Mouse (Mus musculus) CH12.LX (cell line): Measurements from ENCODE around the gene Spata13. TPM values are rescaled to one million over a fixed set of nuclear protein-coding genes. Genes with fewer than 3 reads are reported as not detected.

Experiments
- DNase-seq: peaks from one replicate; pipeline ENCODE4 v3.0.0-alpha.2; 2013; ENCODE audit errors: extremely low read depth
- H3K27ac ChIP-seq: 2 replicates; pipeline ENCODE4 v1.5.1; 2012; ENCODE audit warnings: low read depth, mild to moderate bottlenecking, control low read depth, moderate library complexity; ENCODE audit not compliant: insufficient read depth
- H3K27me3 ChIP-seq: replicated peaks from 2 replicates; pipeline ENCODE3; 2012; ENCODE audit warnings: inconsistent platforms
- H3K36me3 ChIP-seq, 2 experiments: replicated peaks in 1 of 2; 2 replicates each; pipeline versions ENCODE3 to v1.6.1; 2012; ENCODE audit warnings: inconsistent platforms in 1 of 2, low read length in 1 of 2, mild to moderate bottlenecking in 1 of 2, mixed read lengths in 1 of 2, moderate library complexity in 1 of 2; ENCODE audit not compliant: control insufficient read depth in 1 of 2, insufficient read depth in 1 of 2
- H3K4me1 ChIP-seq, 2 experiments: 2 replicates each; pipeline ENCODE4 v1.6.1; 2012; ENCODE audit warnings: inconsistent platforms in 1 of 2, moderate library complexity in 1 of 2; ENCODE audit not compliant: insufficient read depth in 2 of 2, control insufficient read depth in 1 of 2
- H3K4me2 ChIP-seq: 2 replicates; pipeline ENCODE4 v1.6.1; 2012; ENCODE audit warnings: low read depth, mild to moderate bottlenecking, control low read depth; ENCODE audit not compliant: poor library complexity, insufficient read depth, severe bottlenecking
- H3K4me3 ChIP-seq, 3 experiments: fragments of 150-350 bp in 1 of 3; sonication (generic) in 1 of 3; replicated peaks in 1 of 3; 2 replicates each; pipeline versions ENCODE3 to v1.5.1; 2011 to 2012; ENCODE audit warnings: low read depth in 2 of 3, low read length in 2 of 3, mild to moderate bottlenecking in 2 of 3, moderate library complexity in 2 of 3, control low read depth in 1 of 3, improper control_type of control experiment in 1 of 3, inconsistent platforms in 1 of 3, mixed read lengths in 1 of 3; ENCODE audit not compliant: poor library complexity in 1 of 3
- H3K79me2 ChIP-seq: replicated peaks from 2 replicates; pipeline ENCODE4 v1.6.1; 2012; ENCODE audit warnings: mild to moderate bottlenecking, moderate library complexity; ENCODE audit not compliant: control insufficient read depth, poor library complexity, insufficient read depth, severe bottlenecking; ENCODE audit errors: extremely low read depth
- H3K9ac ChIP-seq: 2 replicates; pipeline ENCODE4 v1.6.1; 2012; ENCODE audit warnings: low read depth, mild to moderate bottlenecking, control low read depth, moderate library complexity; ENCODE audit not compliant: insufficient read depth
- H3K9me3 ChIP-seq: replicated peaks from 2 replicates; pipeline ENCODE3; 2012; ENCODE audit warnings: low read length, inconsistent platforms, mixed read lengths
- BHLHE40 ChIP-seq: IDR thresholded peaks from 2 replicates; pipeline ENCODE4 v1.6.1; 2011; ENCODE audit warnings: mild to moderate bottlenecking, low read depth, low read length, improper control_type of control experiment
- CHD2 ChIP-seq: IDR thresholded peaks from 2 replicates; pipeline ENCODE4 v1.6.1; 2011; ENCODE audit warnings: low read length, improper control_type of control experiment
- CTCF ChIP-seq, 2 experiments: IDR thresholded peaks in 1 of 2; conservative IDR thresholded peaks in 1 of 2; 2 replicates each; pipeline ENCODE4 v1.5.1; 2011 to 2012; ENCODE audit warnings: low read depth in 2 of 2, low read length in 2 of 2, improper control_type of control experiment in 1 of 2, inconsistent platforms in 1 of 2, mild to moderate bottlenecking in 1 of 2, moderate library complexity in 1 of 2
- ELF1 ChIP-seq: IDR thresholded peaks from 2 replicates; pipeline ENCODE4 v1.6.1; 2014; ENCODE audit warnings: low read depth, mild to moderate bottlenecking, inconsistent platforms, low read length, improper control_type of control experiment
- GABPA ChIP-seq: IDR thresholded peaks from 2 replicates; pipeline ENCODE4 v1.6.1; 2012; ENCODE audit warnings: low read depth, low read length, improper control_type of control experiment, inconsistent platforms; ENCODE audit not compliant: insufficient replicate concordance
- HCFC1 ChIP-seq: IDR thresholded peaks from 2 replicates; pipeline ENCODE4 v1.6.1; 2012; ENCODE audit warnings: low read depth, mild to moderate bottlenecking, inconsistent platforms, low read length, improper control_type of control experiment
- MAX ChIP-seq: IDR thresholded peaks from 2 replicates; pipeline ENCODE4 v1.6.1; 2011; ENCODE audit warnings: low read length, improper control_type of control experiment
- MAZ ChIP-seq: IDR thresholded peaks from 2 replicates; pipeline ENCODE4 v1.6.1; 2012; ENCODE audit warnings: low read depth, mild to moderate bottlenecking, inconsistent platforms, low read length, improper control_type of control experiment, moderate library complexity
- MEF2A ChIP-seq: IDR thresholded peaks from 2 replicates; pipeline ENCODE4 v1.6.1; 2014; ENCODE audit warnings: low read depth, mild to moderate bottlenecking, inconsistent platforms, low read length, improper control_type of control experiment, borderline replicate concordance
- MXI1 ChIP-seq: IDR thresholded peaks from 2 replicates; pipeline ENCODE4 v1.6.1; 2011; ENCODE audit warnings: mild to moderate bottlenecking, low read depth, low read length, improper control_type of control experiment
- RAD21 ChIP-seq: IDR thresholded peaks from 2 replicates; pipeline ENCODE4 v1.6.1; 2011; ENCODE audit warnings: low read depth, mild to moderate bottlenecking, low read length, improper control_type of control experiment, moderate library complexity
- SIN3A ChIP-seq: IDR thresholded peaks from 2 replicates; pipeline ENCODE4 v1.6.1; 2012; ENCODE audit warnings: low read length, improper control_type of control experiment, inconsistent platforms
- USF1 ChIP-seq: IDR thresholded peaks from 2 replicates; pipeline ENCODE4 v1.6.1; 2014; ENCODE audit warnings: low read depth, mild to moderate bottlenecking, inconsistent platforms, low read length, improper control_type of control experiment
- dilution Hi-C: fragments of 300-500 bp; cut with MboI; formaldehyde crosslinking; loops from 2 replicates; pipeline ENCODE4 v1.14.3; 2020; ENCODE audit warnings: low sequenced_read_pairs; ENCODE audit not compliant: extremely low pct_unique_long_range_greater_than_20kb, extremely low pct_ligation_motif_present
- in situ Hi-C: fragments of 300-500 bp; cut with MboI; formaldehyde crosslinking; loops from 3 replicates; pipeline ENCODE4 v1.14.3; 2019; ENCODE audit warnings: low sequenced_read_pairs, low pct_ligation_motif_present, low pct_unique_long_range_greater_than_20kb, mixed read lengths
- polyA plus RNA-seq: library from polyadenylated mRNA; unstranded; fragments of >175 nt; gene quantifications from 2 replicates; pipeline ENCODE4 v1.2.1, GENCODE M21; 2012; ENCODE audit warnings: low read depth; ENCODE audit not compliant: insufficient read length
- total RNA-seq, 2 experiments: library from RNA; depleted of rRNA; stranded (reverse); fragments of 300-350 nt in 1 of 2; fragments of >200 nt in 1 of 2; gene quantifications; 2 replicates each; pipeline ENCODE4 v1.2.3; 2012 to 2014

Spata13 gene
- total and polyA plus RNA-seq, 3 experiments = 11.6 to 15.9 (median 13.6) TPM

DNA sequence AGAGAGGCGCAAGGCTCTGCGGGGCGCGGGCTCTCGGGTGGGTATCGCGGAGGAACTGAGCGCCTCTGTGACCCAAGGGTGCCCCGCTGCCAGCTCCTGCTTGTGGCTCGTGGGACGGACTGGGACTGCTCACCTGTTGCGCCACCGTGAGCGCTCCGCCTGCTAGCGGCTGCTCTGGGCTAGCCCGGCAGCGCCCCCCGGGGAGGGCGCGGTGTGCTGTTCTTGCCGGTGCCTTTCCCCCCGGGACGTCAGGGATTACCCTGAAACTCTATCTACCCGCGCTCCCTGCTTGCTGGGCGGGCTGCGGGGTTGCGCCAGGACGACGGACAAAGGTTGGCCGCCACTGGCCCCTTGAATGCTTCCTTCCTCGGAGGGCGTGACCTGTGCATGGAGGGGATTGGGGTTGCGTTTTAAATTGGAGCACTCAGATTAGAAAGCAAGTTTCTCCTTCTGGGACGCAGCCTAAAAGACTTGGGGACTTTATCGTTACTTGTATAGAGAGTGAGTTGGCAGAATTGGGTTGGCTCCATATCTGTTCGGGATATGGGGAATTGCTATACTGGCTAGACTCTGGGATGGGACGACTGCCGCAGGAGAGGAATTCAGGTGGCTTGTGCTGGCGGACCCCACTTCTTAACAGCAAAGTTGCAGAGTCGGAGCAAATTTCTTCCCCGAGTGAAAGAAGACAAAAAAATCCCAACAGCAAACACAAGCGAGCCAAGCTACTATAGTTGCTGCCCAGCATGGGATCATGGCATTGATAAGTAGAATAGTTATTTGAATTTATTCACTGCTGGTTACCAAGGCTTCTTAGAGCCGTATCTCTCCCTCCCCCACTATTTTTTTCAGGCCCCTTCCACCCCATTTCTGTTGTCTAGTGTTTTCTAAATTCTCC lies 1.3 kb downstream of the Spata13 start:
- no peak overlapping the region for H3K27ac ChIP-seq
- in situ Hi-C loops (no loop called here), dilution Hi-C loops (no loop called here)
- peak; percentile 47 for DNase-seq
- H3K4me2 ChIP-seq = peak overlapping the region; percentile 88
- H3K4me1 ChIP-seq = peaks cover 0 to 42% of the 10 kb centered on the region in 2 experiments; a peak in 2 of 4 replicates
- peak overlapping the region; percentile 23 to 67 (median 64) for H3K4me3 ChIP-seq
- no peaks in the 10 kb centered on the region for H3K9me3 ChIP-seq
- no peak overlapping the region for H3K9ac ChIP-seq
- TF ChIP-seq USF1 (no peak), ELF1 (0 out of 2 replicates have a peak, but pooled peaks have one; percentile 20), MAZ (peak; percentile 37; the same call in 1 of the 2 replicates), MAX (no peak), MEF2A (0 out of 2 replicates have a peak, but pooled peaks have one; percentile 9), RAD21 (peak; percentile 1), BHLHE40 (0 out of 2 replicates have a peak, but pooled peaks have one; percentile 8), CTCF (conservative IDR thresholded peaks at IDR 0.05 in 1 of 2, IDR thresholded peaks at IDR 0.05 in 1 of 2; ENCODE audit: low read depth in 2 of 2, low read length in 2 of 2) (peak in 1 of 2 experiments; percentile 48; a peak in 2 of 4 replicates), GABPA (no peak), SIN3A (0 out of 2 replicates have a peak, but pooled peaks have one; percentile 44)
- H3K27me3 ChIP-seq = peaks cover 28% of the 10 kb centered on the region
- no peaks in the 10 kb centered on the region for H3K36me3 ChIP-seq
- H3K79me2 ChIP-seq = no peaks in the 10 kb centered on the region

GRCm38 (mm10) chr14:60635911-60636607 lies 2.3 kb downstream of the Spata13 start:
- DNase-seq = no peak
- Histone ChIP-seq H3K4me2 (peak overlapping the region; percentile 47; the same call in 1 of the 2 replicates), H3K4me1 (peaks cover 0 to 45% of the 10 kb centered on the region in 2 experiments; a peak in 2 of 4 replicates), H3K79me2 (no peaks in the 10 kb centered on the region), H3K9ac (no peak overlapping the region), H3K4me3 (no peak overlapping the region), H3K36me3 (no peaks in the 10 kb centered on the region), H3K27me3 (peaks cover 26% of the 10 kb centered on the region), H3K9me3 (no peaks in the 10 kb centered on the region), H3K27ac (no peak overlapping the region)
- in situ Hi-C loops = no loop called here
- dilution Hi-C loops = no loop called here
- TF ChIP-seq CHD2 (peak; percentile 62), GABPA (no peak), CTCF (conservative IDR thresholded peaks at IDR 0.05 in 1 of 2, IDR thresholded peaks at IDR 0.05 in 1 of 2; ENCODE audit: low read depth in 2 of 2, low read length in 2 of 2) (no peak), HCFC1 (no peak), MXI1 (no peak)
